Mouse (Mus musculus) ES-Bruce4 (cell line): ENCODE data around the gene Tlr12.

Experiments
- CTCF ChIP-seq: IDR thresholded peaks from one replicate; pipeline ENCODE4 v1.8.1; 2011; ENCODE audit warnings: low read depth, low read length
- POLR2A ChIP-seq: IDR thresholded peaks from one replicate; pipeline ENCODE4 v1.8.1; 2011; ENCODE audit warnings: low read length; ENCODE audit not compliant: insufficient read depth

GRCm38 (mm10) chr4:128593286-128593685 lies 25.1 kb downstream of the Tlr12 start:
- TF ChIP-seq CTCF (no peak), POLR2A (no peak)
